ENCODE assay signal across 8 mouse cellular contexts in the genomic region with DNA sequence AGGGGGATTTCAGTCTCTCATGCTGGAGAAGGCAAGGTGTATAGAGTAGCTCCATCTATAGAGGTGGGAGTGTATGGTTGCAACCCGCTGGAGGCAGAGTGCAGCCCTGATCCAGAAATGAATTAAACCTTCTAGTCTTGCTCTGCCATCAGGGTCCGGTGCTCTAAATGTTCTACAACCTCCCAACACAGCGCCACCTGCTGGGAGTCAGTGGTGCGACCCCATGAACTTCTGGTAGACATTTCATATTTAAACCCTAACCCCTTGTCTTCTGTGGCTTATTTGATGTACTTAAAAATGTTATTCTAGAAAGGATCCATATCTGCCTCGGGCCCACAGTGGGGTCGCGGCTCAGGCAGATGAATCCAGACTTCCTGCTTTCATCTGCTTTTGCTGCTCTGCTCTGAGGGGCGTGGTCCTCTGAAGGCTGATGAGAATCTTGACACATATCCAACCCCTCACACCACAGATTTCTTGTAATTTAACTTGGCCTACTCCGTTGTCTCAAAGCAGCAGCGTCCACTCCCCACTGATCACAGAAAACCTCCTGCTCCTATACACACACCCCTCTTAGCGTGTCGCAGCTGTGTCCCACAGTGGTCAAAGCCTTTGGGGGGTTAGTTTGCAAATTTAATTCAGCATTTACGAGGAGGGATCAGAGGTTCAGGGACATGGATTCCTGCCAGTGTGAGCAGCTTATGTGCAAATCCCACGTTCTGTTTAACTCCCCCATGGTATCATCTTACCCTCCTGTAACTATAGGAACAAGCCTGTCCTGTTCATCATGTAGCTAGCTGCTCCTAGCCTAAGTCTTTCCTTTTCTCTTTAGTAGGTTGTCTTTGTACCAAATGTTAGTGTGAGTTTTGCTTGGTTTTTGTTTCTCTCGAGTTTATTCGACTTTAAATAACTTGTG. TPM values are rescaled to one million over a fixed set of nuclear protein-coding genes. Genes with fewer than 3 reads are reported as not detected.
DNase-seq lines count a peak whose midpoint lies in the region; ATAC-seq and TF ChIP-seq lines count a peak whose summit lies in the region.

No protein-coding gene starts in this region.

- intact Hi-C loops in heart, adult 2 months (cut with DNase I): no loop called here
- intact Hi-C loops in heart, postnatal 25 days (cut with DNase I): no loop called here

- WGBS in heart, adult 2 months: 69% methylated on average over 16 of the region's 16 CpGs
- 56% methylated on average over 16 of the region's 16 CpGs for WGBS in limb, embryonic 14.5 days
- WGBS in stomach, embryonic 16.5 days: 56% methylated on average over 16 of the region's 16 CpGs
- WGBS in forebrain, embryonic 16.5 days: 69% methylated on average over 16 of the region's 16 CpGs

- TF ChIP-seq EP300 in heart, adult 2 months (IDR thresholded peaks at IDR 0.05; ENCODE audit: insufficient read depth, low read depth, low read length): no peak

- H3K9ac ChIP-seq in heart, adult 2 months (ENCODE audit: low read depth, low read length): no peak overlapping the region
- no peak overlapping the region for H3K9ac ChIP-seq in limb, embryonic 14.5 days (ENCODE audit: low read depth, low read length, severe bottlenecking)
- H3K9ac ChIP-seq in stomach, embryonic 16.5 days (ENCODE audit: low read length): no peak overlapping the region
- no peak overlapping the region for H3K9ac ChIP-seq in forebrain, embryonic 16.5 days (replicated peaks; ENCODE audit: low read depth, low read length)

- no peak for TF ChIP-seq POLR2A in heart, adult 2 months (IDR thresholded peaks at IDR 0.05; ENCODE audit: insufficient read depth, low read depth, low read length)
- TF ChIP-seq POLR2A in limb, embryonic 14.5 days (IDR thresholded peaks at IDR 0.05; ENCODE audit: borderline replicate concordance, extremely low read depth, insufficient read depth, insufficient read length): no peak

- peak overlapping the region; percentile 15; the same call in 1 of the 2 replicates for H3K4me2 ChIP-seq in limb, embryonic 14.5 days (replicated peaks; ENCODE audit: low read depth, low read length, severe bottlenecking)
- 0 out of 2 replicates have a peak overlapping the region, but pooled peaks have one; percentile 28 for H3K4me2 ChIP-seq in stomach, embryonic 16.5 days (ENCODE audit: low read depth, low read length)
- no peak overlapping the region for H3K4me2 ChIP-seq in forebrain, embryonic 16.5 days (ENCODE audit: low read length)

- no peaks in the 10 kb centered on the region for H3K27me3 ChIP-seq in heart, adult 2 months (ENCODE audit: control insufficient read depth, insufficient read depth, low read length)
- no peaks in the 10 kb centered on the region for H3K27me3 ChIP-seq in limb, embryonic 14.5 days (ENCODE audit: control insufficient read depth, insufficient read depth, low read length)
- no peaks in the 10 kb centered on the region for H3K27me3 ChIP-seq in stomach, embryonic 16.5 days (ENCODE audit: control insufficient read depth, insufficient read depth, low read length)
- H3K27me3 ChIP-seq in forebrain, embryonic 16.5 days (replicated peaks; ENCODE audit: control insufficient read depth, insufficient read depth, low read length): no peaks in the 10 kb centered on the region

- DNase-seq in heart, adult 2 months: no peak
- no peak for DNase-seq in heart, postnatal 25 days (ENCODE audit: low spot score)
- DNase-seq in B cell, adult 2 months: peak; percentile 75 to 77
- DNase-seq in ZHBTc4 (ENCODE audit: low read depth, low spot score): peak; percentile 79
- peak; percentile 70 for DNase-seq in limb, embryonic 14.5 days (ENCODE audit: low spot score)

- ATAC-seq in limb, embryonic 14.5 days (ENCODE audit: low FRiP score, low read depth): peak; percentile 88
- peak; percentile 60; the same call in 1 of the 2 replicates for ATAC-seq in stomach, embryonic 16.5 days (ENCODE audit: insufficient read depth, low FRiP score)
- ATAC-seq in forebrain, embryonic 16.5 days: no peak
- no peak for ATAC-seq in megakaryocyte, adult 5-6 weeks (ENCODE audit: poor library complexity, severe bottlenecking)

- no peak overlapping the region for H3K27ac ChIP-seq in heart, adult 2 months
- no peak overlapping the region for H3K27ac ChIP-seq in limb, embryonic 14.5 days (replicated peaks; ENCODE audit: low read depth, low read length)
- H3K27ac ChIP-seq in stomach, embryonic 16.5 days (ENCODE audit: low read length): peak overlapping the region; percentile 64
- no peak overlapping the region for H3K27ac ChIP-seq in forebrain, embryonic 16.5 days (ENCODE audit: low read length)

- peak; percentile 64 for TF ChIP-seq CTCF in heart, adult 2 months (IDR thresholded peaks at IDR 0.05)

- H3K4me3 ChIP-seq in heart, adult 2 months: no peak overlapping the region
- H3K4me3 ChIP-seq in limb, embryonic 14.5 days (replicated peaks; ENCODE audit: low read length): no peak overlapping the region
- H3K4me3 ChIP-seq in stomach, embryonic 16.5 days (replicated peaks; ENCODE audit: low read length): no peak overlapping the region
- no peak overlapping the region for H3K4me3 ChIP-seq in forebrain, embryonic 16.5 days (replicated peaks; ENCODE audit: low read length)

- H3K36me3 ChIP-seq in heart, adult 2 months (ENCODE audit: control insufficient read depth, insufficient read depth, low read length): no peaks in the 10 kb centered on the region
- H3K36me3 ChIP-seq in limb, embryonic 14.5 days (ENCODE audit: control insufficient read depth, insufficient read depth, low read length): no peaks in the 10 kb centered on the region
- H3K36me3 ChIP-seq in stomach, embryonic 16.5 days (ENCODE audit: control insufficient read depth, insufficient read depth, low read length): no peaks in the 10 kb centered on the region
- no peaks in the 10 kb centered on the region for H3K36me3 ChIP-seq in forebrain, embryonic 16.5 days (ENCODE audit: control insufficient read depth, insufficient read depth)

- peaks cover 2% of the 10 kb centered on the region; the same call in 1 of the 2 replicates for H3K4me1 ChIP-seq in heart, adult 2 months (ENCODE audit: control insufficient read depth, insufficient read depth, low read length)
- H3K4me1 ChIP-seq in limb, embryonic 14.5 days (ENCODE audit: control insufficient read depth, insufficient read depth, low read length): peaks cover 10% of the 10 kb centered on the region
- H3K4me1 ChIP-seq in stomach, embryonic 16.5 days (ENCODE audit: control insufficient read depth, insufficient read depth, low read length): peaks cover 10% of the 10 kb centered on the region
- H3K4me1 ChIP-seq in forebrain, embryonic 16.5 days (replicated peaks; ENCODE audit: control insufficient read depth, insufficient read depth, low read length): no peaks in the 10 kb centered on the region

- H3K9me3 ChIP-seq in limb, embryonic 14.5 days (ENCODE audit: control insufficient read depth, low read length): no peaks in the 10 kb centered on the region
- H3K9me3 ChIP-seq in stomach, embryonic 16.5 days (replicated peaks; ENCODE audit: control insufficient read depth, low read length): no peaks in the 10 kb centered on the region
- no peaks in the 10 kb centered on the region for H3K9me3 ChIP-seq in forebrain, embryonic 16.5 days (ENCODE audit: control insufficient read depth, low read length)

- H3K79me2 ChIP-seq in heart, adult 2 months (replicated peaks; ENCODE audit: control insufficient read depth, insufficient read depth, low read length): no peaks in the 10 kb centered on the region

RNA-seq across cellular contexts. Expression of a gene that starts 3.9 kb away (rescaled TPM):
- under 1 TPM; 0.45 to 0.55 TPM for total RNA-seq in heart, adult 2 months (2021)
- 0.33 and 0.38 TPM in 2 replicates for polyA plus RNA-seq in heart, adult 2 months (2012; rRNA removed)
- total RNA-seq in heart, postnatal 25 days (2021): under 1 TPM; 0.44 to 0.59 TPM
- polyA plus RNA-seq in limb, embryonic 14.5 days (2012; rRNA removed): 0.57 and 0.58 TPM in 2 replicates
- 0.48 and 0.65 TPM in 2 replicates for polyA plus RNA-seq in limb, embryonic 14.5 days (2014; fragmentation: Nextera tagmentation; extraction: Ambion mirVana)
- 0.49 and 0.62 TPM in 2 replicates for polyA plus RNA-seq in stomach, embryonic 16.5 days (2015; fragmentation: Nextera tagmentation; extraction: Ambion mirVana)
- polyA plus RNA-seq in forebrain, embryonic 16.5 days (2015; fragmentation: Nextera tagmentation; extraction: Ambion mirVana): 0.11 and 0.77 TPM in 2 replicates
- total RNA-seq in megakaryocyte, adult 5-6 weeks (2015): 23.8 and 32.5 TPM in 2 replicates
- 41.2 and 43.0 TPM in 2 replicates for total RNA-seq in megakaryocyte, adult 5-6 weeks (2017)

RNA-seq across cellular contexts. Expression of a gene that starts 10.9 kb away (rescaled TPM):
- total RNA-seq in heart, adult 2 months (2021): 10 to 100 TPM; 11.7 to 14.8 TPM
- 7.8 and 10.0 TPM in 2 replicates for polyA plus RNA-seq in heart, adult 2 months (2012; rRNA removed)
- total RNA-seq in heart, postnatal 25 days (2021): 10 to 100 TPM; 14.4 to 18.2 TPM
- 18.1 and 19.6 TPM in 2 replicates for polyA plus RNA-seq in limb, embryonic 14.5 days (2012; rRNA removed)
- 19.5 and 21.5 TPM in 2 replicates for polyA plus RNA-seq in limb, embryonic 14.5 days (2014; fragmentation: Nextera tagmentation; extraction: Ambion mirVana)
- polyA plus RNA-seq in stomach, embryonic 16.5 days (2015; fragmentation: Nextera tagmentation; extraction: Ambion mirVana): 16.4 and 18.2 TPM in 2 replicates
- 16.6 and 16.8 TPM in 2 replicates for polyA plus RNA-seq in forebrain, embryonic 16.5 days (2015; fragmentation: Nextera tagmentation; extraction: Ambion mirVana)
- 9.0 and 9.4 TPM in 2 replicates for total RNA-seq in megakaryocyte, adult 5-6 weeks (2015)
- total RNA-seq in megakaryocyte, adult 5-6 weeks (2017): 7.4 and 13.4 TPM in 2 replicates

RNA-seq across cellular contexts. Expression of a gene that starts 38.6 kb away (rescaled TPM):
- not detected for total RNA-seq in heart, adult 2 months (2021)
- not detected in 2 replicates for polyA plus RNA-seq in heart, adult 2 months (2012; rRNA removed)
- not detected for total RNA-seq in heart, postnatal 25 days (2021)
- not detected in 2 replicates for polyA plus RNA-seq in limb, embryonic 14.5 days (2012; rRNA removed)
- not detected in 2 replicates for polyA plus RNA-seq in limb, embryonic 14.5 days (2014; fragmentation: Nextera tagmentation; extraction: Ambion mirVana)
- not detected in 2 replicates for polyA plus RNA-seq in stomach, embryonic 16.5 days (2015; fragmentation: Nextera tagmentation; extraction: Ambion mirVana)
- not detected in 2 replicates for polyA plus RNA-seq in forebrain, embryonic 16.5 days (2015; fragmentation: Nextera tagmentation; extraction: Ambion mirVana)
- not detected in 2 replicates for total RNA-seq in megakaryocyte, adult 5-6 weeks (2015)
- not detected in 2 replicates for total RNA-seq in megakaryocyte, adult 5-6 weeks (2017)

RNA-seq across cellular contexts. Expression of a gene that starts 55.6 kb away (rescaled TPM):
- not detected for total RNA-seq in heart, adult 2 months (2021)
- polyA plus RNA-seq in heart, adult 2 months (2012; rRNA removed): not detected in 2 replicates
- total RNA-seq in heart, postnatal 25 days (2021): not detected
- polyA plus RNA-seq in limb, embryonic 14.5 days (2012; rRNA removed): not detected in 2 replicates
- not detected in 2 replicates for polyA plus RNA-seq in limb, embryonic 14.5 days (2014; fragmentation: Nextera tagmentation; extraction: Ambion mirVana)
- not detected in 2 replicates for polyA plus RNA-seq in stomach, embryonic 16.5 days (2015; fragmentation: Nextera tagmentation; extraction: Ambion mirVana)
- not detected in 2 replicates for polyA plus RNA-seq in forebrain, embryonic 16.5 days (2015; fragmentation: Nextera tagmentation; extraction: Ambion mirVana)
- total RNA-seq in megakaryocyte, adult 5-6 weeks (2015): not detected in 2 replicates
- total RNA-seq in megakaryocyte, adult 5-6 weeks (2017): not detected in 2 replicates

Comparison
In these comparisons a context has a peak if more than half of its experiments do, and no peak if none do; other contexts are left out.
1. DNase-seq: peak in B cell, adult 2 months (2 of 2), ZHBTc4 (single experiment) and limb, embryonic 14.5 days (single experiment); none in heart, adult 2 months (0 of 2) and heart, postnatal 25 days (single experiment).
2. ATAC-seq: peak in limb, embryonic 14.5 days (single experiment) and stomach, embryonic 16.5 days (single experiment); none in forebrain, embryonic 16.5 days (single experiment) and megakaryocyte, adult 5-6 weeks (single experiment).